Mouse (Mus musculus): ENCODE results near the gene Cactin. TPM values are rescaled to one million over a fixed set of nuclear protein-coding genes. Genes with fewer than 3 reads are reported as not detected.
A peak's percentile ranks its signal among the peaks of the same experiment; 100 is the strongest.

The Cactin gene
- polyA plus RNA-seq, 1 experiment from 2014 or later, result 42.9 TPM

- Histone ChIP-seq H3K4me1 (ENCODE audit: insufficient read depth) (peaks cover 18% of the 10 kb centered on the region), H3K4me3 (ENCODE audit: low read depth, low read length) (no peak overlapping the region), H3K36me3 (ENCODE audit: insufficient read depth) (peaks cover 51% of the 10 kb centered on the region), H3K27ac (ENCODE audit: low read depth) (no peak overlapping the region), H3K4me2 (no peak overlapping the region), H3K27me3 (ENCODE audit: insufficient read depth, low read length) (no peaks in the 10 kb centered on the region), H3K9me3 (ENCODE audit: low read depth, low read length) (no peaks in the 10 kb centered on the region), H3K9ac (no peak overlapping the region)
- ATAC-seq (ENCODE audit: insufficient read depth) (no peak), DNase-seq (no peak)
- no peak for TF ChIP-seq CTCF (IDR thresholded peaks at IDR 0.05; ENCODE audit: low read depth)
- 93% methylated on average over 21 of the region's 21 CpGs for WGBS
Observed at GRCm38 (mm10) chr10:81325176-81325575, 4.3 kb downstream of the Cactin start.

- Histone ChIP-seq H3K9ac (no peak overlapping the region), H3K36me3 (ENCODE audit: insufficient read depth) (peaks cover 51% of the 10 kb centered on the region), H3K4me3 (ENCODE audit: low read depth, low read length) (no peak overlapping the region), H3K4me2 (no peak overlapping the region), H3K9me3 (ENCODE audit: low read depth, low read length) (no peaks in the 10 kb centered on the region), H3K27me3 (ENCODE audit: insufficient read depth, low read length) (no peaks in the 10 kb centered on the region), H3K4me1 (ENCODE audit: insufficient read depth) (peaks cover 23% of the 10 kb centered on the region), H3K27ac (ENCODE audit: low read depth) (0 out of 2 replicates have a peak overlapping the region, but pooled peaks have one; percentile 42)
- no peak for TF ChIP-seq CTCF (IDR thresholded peaks at IDR 0.05; ENCODE audit: low read depth)
- DNase-seq, result no peak
- no peak for ATAC-seq (ENCODE audit: insufficient read depth)
- 88% methylated on average over 18 of the region's 18 CpGs for WGBS
Observed at GRCm38 (mm10) chr10:81325781-81326180, 4.9 kb downstream of the Cactin start.

GRCm38 (mm10) chr10:81326858-81327257 is 6.0 kb downstream of the Cactin start:
- TF ChIP-seq CTCF (IDR thresholded peaks at IDR 0.05; ENCODE audit: low read depth), result no peak
- Histone ChIP-seq H3K27me3 (ENCODE audit: insufficient read depth, low read length) (no peaks in the 10 kb centered on the region), H3K9ac (no peak overlapping the region), H3K27ac (ENCODE audit: low read depth) (peak overlapping the region; percentile 47; the same call in 1 of the 2 replicates), H3K4me3 (ENCODE audit: low read depth, low read length) (no peak overlapping the region), H3K9me3 (ENCODE audit: low read depth, low read length) (no peaks in the 10 kb centered on the region), H3K36me3 (ENCODE audit: insufficient read depth) (peaks cover 51% of the 10 kb centered on the region), H3K4me2 (no peak overlapping the region), H3K4me1 (ENCODE audit: insufficient read depth) (peaks cover 25% of the 10 kb centered on the region)
- DNase-seq (peak; percentile 60), ATAC-seq (ENCODE audit: insufficient read depth) (no peak)
- whole genome bisulfite sequencing, result 68% methylated on average over 6 of the region's 6 CpGs

- Histone ChIP-seq H3K9ac (no peak overlapping the region), H3K4me2 (peak overlapping the region; percentile 51; the same call in 1 of the 2 replicates), H3K9me3 (ENCODE audit: low read depth, low read length) (no peaks in the 10 kb centered on the region), H3K36me3 (ENCODE audit: insufficient read depth) (peaks cover 41% of the 10 kb centered on the region), H3K4me1 (ENCODE audit: insufficient read depth) (peaks cover 28% of the 10 kb centered on the region), H3K27ac (ENCODE audit: low read depth) (peak overlapping the region; percentile 95), H3K27me3 (ENCODE audit: insufficient read depth, low read length) (peaks cover 9% of the 10 kb centered on the region), H3K4me3 (ENCODE audit: low read depth, low read length) (0 out of 2 replicates have a peak overlapping the region, but pooled peaks have one; percentile 19)
- WGBS, result 20% methylated on average over 2 of the region's 2 CpGs
- DNase-seq (no peak), ATAC-seq (ENCODE audit: insufficient read depth) (peak; percentile 1; the same call in 1 of the 2 replicates)
- TF ChIP-seq CTCF (IDR thresholded peaks at IDR 0.05; ENCODE audit: low read depth), result no peak
Observed at GRCm38 (mm10) chr10:81327959-81328358, 7.1 kb downstream of the Cactin start.

GRCm38 (mm10) chr10:81328386-81328785 is 7.5 kb downstream of the Cactin start, which contains the start of gene Tbxa2r:
Tbxa2r (plus strand) TSS chr10:81328731.
- H3K27me3 ChIP-seq (ENCODE audit: insufficient read depth, low read length), result peaks cover 11% of the 10 kb centered on the region
- DNase-seq (peak; percentile 74), ATAC-seq (ENCODE audit: insufficient read depth) (peak; percentile 52)
- peaks cover 37% of the 10 kb centered on the region for H3K36me3 ChIP-seq (ENCODE audit: insufficient read depth)
- no peaks in the 10 kb centered on the region for H3K9me3 ChIP-seq (ENCODE audit: low read depth, low read length)
- H3K4me3 ChIP-seq (ENCODE audit: low read depth, low read length), result peak within 1 kb of the TSS; percentile 19
- TF ChIP-seq CTCF (IDR thresholded peaks at IDR 0.05; ENCODE audit: low read depth), result 0 out of 2 replicates have a peak, but pooled peaks have one; percentile 25
- peak within 1 kb of the TSS; percentile 13; the same call in 1 of the 2 replicates for H3K9ac ChIP-seq
- H3K4me1 ChIP-seq (ENCODE audit: insufficient read depth), result peaks cover 28% of the 10 kb centered on the region
- peak within 1 kb of the TSS; percentile 95 for H3K27ac ChIP-seq (ENCODE audit: low read depth)
- H3K4me2 ChIP-seq, result peak within 1 kb of the TSS; percentile 51
- 6% methylated on average over 10 of the region's 10 CpGs for WGBS

GRCm38 (mm10) chr10:81329194-81329975 is 8.5 kb downstream of the Cactin start:
- Histone ChIP-seq H3K4me3 (ENCODE audit: low read depth, low read length) (peak overlapping the region; percentile 19), H3K9ac (peak overlapping the region; percentile 13; the same call in 1 of the 2 replicates), H3K4me1 (ENCODE audit: insufficient read depth) (peaks cover 30% of the 10 kb centered on the region), H3K27me3 (ENCODE audit: insufficient read depth, low read length) (peaks cover 11% of the 10 kb centered on the region), H3K36me3 (ENCODE audit: insufficient read depth) (peaks cover 27% of the 10 kb centered on the region), H3K9me3 (ENCODE audit: low read depth, low read length) (no peaks in the 10 kb centered on the region), H3K27ac (ENCODE audit: low read depth) (peak overlapping the region; percentile 95), H3K4me2 (peak overlapping the region; percentile 51)
- 44% methylated on average over 10 of the region's 10 CpGs for WGBS
- ATAC-seq (ENCODE audit: insufficient read depth) (peak; percentile 81), DNase-seq (peak; percentile 93)
- no peak for TF ChIP-seq CTCF (IDR thresholded peaks at IDR 0.05; ENCODE audit: low read depth)

GRCm38 (mm10) chr10:81330007-81330406 is 9.1 kb downstream of the Cactin start:
- no peak for TF ChIP-seq CTCF (IDR thresholded peaks at IDR 0.05; ENCODE audit: low read depth)
- WGBS, result 57% methylated on average over 4 of the region's 4 CpGs
- DNase-seq (peak; percentile 54), ATAC-seq (ENCODE audit: insufficient read depth) (peak; percentile 9; the same call in 1 of the 2 replicates)
- Histone ChIP-seq H3K9me3 (ENCODE audit: low read depth, low read length) (no peaks in the 10 kb centered on the region), H3K27ac (ENCODE audit: low read depth) (peak overlapping the region; percentile 95), H3K4me2 (peak overlapping the region; percentile 51), H3K4me1 (ENCODE audit: insufficient read depth) (peaks cover 36% of the 10 kb centered on the region), H3K27me3 (ENCODE audit: insufficient read depth, low read length) (peaks cover 11% of the 10 kb centered on the region), H3K36me3 (ENCODE audit: insufficient read depth) (peaks cover 21% of the 10 kb centered on the region), H3K4me3 (ENCODE audit: low read depth, low read length) (peak overlapping the region; percentile 19; the same call in 1 of the 2 replicates), H3K9ac (peak overlapping the region; percentile 13; the same call in 1 of the 2 replicates)
